Mouse (Mus musculus) left cerebral cortex, adult 2 months (tissue): ENCODE measurements around the gene Hic2. TPM values are rescaled to one million over a fixed set of nuclear protein-coding genes. Genes with fewer than 3 reads are reported as not detected.

ENCODE experiments used
- DNase-seq, 2 experiments: peaks; one replicate each; pipeline ENCODE4 v3.0.0; 2021 to 2022; ENCODE audit warnings: low spot score in 2 of 2, mixed read lengths in 1 of 2; ENCODE audit errors: extremely low spot score in 1 of 2
- H3K27ac ChIP-seq: fragments of 200-600 bp; 2 replicates; pipeline ENCODE4 v1.8.1; 2022
- H3K4me3 ChIP-seq: fragments of 200-600 bp; 2 replicates; pipeline ENCODE4 v1.8.1; 2022
- CTCF ChIP-seq: fragments of 200-600 bp; IDR thresholded peaks from 2 replicates; pipeline ENCODE4 v1.8.1; 2022; ENCODE audit warnings: antibody characterized with exemption, mild to moderate bottlenecking, moderate library complexity
- intact Hi-C: fragments of 180-260 bp; cut with DNase I; formaldehyde crosslinking; loops from one replicate; pipeline ENCODE4 v1.15.1; 2025
- total RNA-seq, 2 experiments: library from RNA; stranded (reverse); gene quantifications; 2 replicates each; pipeline ENCODE4 v1.2.3; 2021

Hic2 gene
- total RNA-seq, 2 experiments from 2014 or later = 5.3 to 6.0 TPM

DNA sequence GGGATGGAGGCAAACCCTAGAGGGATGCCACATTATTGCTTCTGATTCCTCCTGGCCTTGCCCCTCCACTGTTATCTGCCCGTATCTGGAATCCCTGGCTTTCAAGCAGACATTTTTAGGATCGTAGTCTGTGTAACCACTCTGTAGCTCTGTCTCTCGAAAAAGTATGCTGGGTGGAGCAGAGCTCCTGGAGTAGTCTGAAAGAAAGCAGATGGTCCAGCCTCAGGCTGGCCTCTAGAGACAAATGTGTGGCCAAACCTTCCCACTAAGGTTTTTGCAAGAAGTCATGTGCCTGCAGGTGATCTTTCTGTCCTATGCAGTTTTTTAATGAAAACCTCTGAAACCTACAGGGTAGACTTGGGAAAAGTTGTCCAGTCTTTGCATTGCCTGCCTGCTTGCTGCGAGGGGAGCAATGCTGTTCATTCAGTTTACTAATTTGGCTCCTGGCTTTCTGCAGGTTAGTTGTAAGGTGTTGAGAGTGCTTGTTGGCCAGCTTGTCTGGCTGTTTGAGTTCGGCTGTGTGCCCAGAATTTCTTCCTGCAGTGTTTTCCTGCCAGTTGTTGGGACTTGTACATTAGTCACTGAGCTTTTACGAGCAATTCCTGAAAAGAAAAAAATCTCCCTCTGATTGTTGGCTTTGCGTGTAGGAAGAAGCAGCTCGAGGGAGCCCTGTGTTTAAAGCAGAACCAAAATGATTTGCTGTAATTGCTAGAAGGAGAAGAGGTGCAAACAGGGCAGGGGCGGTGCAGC is 1.7 kb downstream of the Hic2 start:
- intact Hi-C loops = no loop called here
- Histone ChIP-seq H3K27ac (peak overlapping the region; percentile 19; the same call in 1 of the 2 replicates), H3K4me3 (peak overlapping the region; percentile 81)
- no peak for TF ChIP-seq CTCF
- DNase-seq = peak; percentile 31 to 43

DNA sequence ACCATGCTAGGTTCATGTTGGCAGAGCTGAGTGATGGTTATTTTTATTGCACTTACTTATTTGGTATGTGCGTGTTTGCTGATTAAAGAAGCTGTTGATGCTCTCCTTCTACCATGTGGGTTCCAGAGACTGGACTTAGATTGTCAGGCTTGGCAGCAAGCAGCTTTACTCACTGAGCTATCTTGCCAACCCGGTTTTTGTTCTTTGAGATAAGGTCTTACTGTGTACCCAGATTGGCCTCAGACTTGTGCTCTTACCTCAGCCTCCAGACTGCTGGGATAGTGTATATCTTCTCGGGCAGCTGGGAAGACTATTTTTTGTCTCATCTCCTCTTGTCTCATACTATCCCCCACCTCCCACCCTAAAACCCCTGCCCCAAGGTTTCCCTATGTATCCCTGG is 4.3 kb downstream of the Hic2 start:
- no peak for TF ChIP-seq CTCF
- DNase-seq = no peak
- intact Hi-C loops = no loop called here
- Histone ChIP-seq H3K4me3 (no peak overlapping the region), H3K27ac (no peak overlapping the region)

DNA sequence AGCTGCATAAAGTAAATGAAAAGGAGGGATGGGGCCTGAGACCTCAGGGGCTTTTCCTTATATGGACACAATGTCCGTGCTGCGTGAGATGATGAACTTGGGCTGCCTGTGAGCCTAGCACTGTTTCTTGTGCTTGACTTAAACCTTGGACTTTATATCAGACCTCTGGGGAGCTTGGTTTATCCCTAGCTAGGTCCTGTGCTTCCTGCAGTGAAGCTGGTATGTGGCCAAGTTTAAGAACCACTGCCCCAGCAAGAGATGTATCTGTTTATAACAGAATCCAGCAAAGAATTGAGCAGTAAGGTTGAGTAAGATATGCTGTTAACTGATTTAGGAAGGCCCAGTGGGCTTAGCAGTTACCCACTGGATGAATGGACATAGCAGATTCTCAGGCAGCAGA is 6.0 kb downstream of the Hic2 start:
- no peak overlapping the region for H3K27ac ChIP-seq
- DNase-seq = no peak
- intact Hi-C loops = no loop called here
- no peak overlapping the region for H3K4me3 ChIP-seq
- no peak for TF ChIP-seq CTCF

DNA sequence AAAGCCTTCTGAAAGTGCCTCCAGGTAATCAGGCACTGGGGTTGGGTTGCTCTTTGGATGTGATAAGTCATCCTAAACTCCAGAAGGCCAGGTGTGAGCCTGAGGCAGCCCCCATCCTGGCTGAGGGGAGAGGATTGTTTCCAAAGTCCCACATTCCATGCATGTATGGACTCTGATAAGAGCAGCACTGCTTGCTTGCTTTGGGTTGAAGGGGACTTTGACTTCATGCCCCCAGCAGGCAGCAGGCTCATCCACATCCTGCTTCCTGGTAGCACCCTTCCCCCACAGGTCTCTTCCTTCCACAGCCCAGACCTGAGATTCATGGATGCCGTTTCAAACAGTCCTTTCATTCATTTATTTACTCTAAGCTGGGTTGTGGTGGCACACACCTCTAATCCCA is 10.4 kb downstream of the Hic2 start:
- no peak overlapping the region for H3K4me3 ChIP-seq
- H3K27ac ChIP-seq = no peak overlapping the region
- intact Hi-C loops = no loop called here
- DNase-seq = no peak
- no peak for TF ChIP-seq CTCF

DNA sequence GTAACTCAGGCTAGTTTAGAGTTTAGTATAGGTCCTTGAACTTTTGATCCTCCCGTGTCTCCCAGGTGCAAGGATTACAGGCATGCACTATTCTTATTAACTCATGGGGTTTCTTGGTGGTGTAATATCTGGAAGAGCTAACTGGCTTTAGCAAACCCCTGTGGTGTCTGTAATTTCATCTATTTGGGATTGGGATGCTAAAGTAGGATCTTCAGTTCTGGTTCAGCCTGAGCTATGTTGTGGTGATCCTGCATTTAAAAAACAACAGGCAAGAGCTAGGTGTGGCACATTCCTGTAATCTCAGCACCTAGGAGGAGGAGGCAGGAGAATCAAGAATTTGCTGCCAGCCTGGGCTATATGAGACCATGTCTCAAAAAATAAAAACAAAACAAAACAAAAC is 11.6 kb downstream of the Hic2 start:
- intact Hi-C loops = no loop called here

DNA sequence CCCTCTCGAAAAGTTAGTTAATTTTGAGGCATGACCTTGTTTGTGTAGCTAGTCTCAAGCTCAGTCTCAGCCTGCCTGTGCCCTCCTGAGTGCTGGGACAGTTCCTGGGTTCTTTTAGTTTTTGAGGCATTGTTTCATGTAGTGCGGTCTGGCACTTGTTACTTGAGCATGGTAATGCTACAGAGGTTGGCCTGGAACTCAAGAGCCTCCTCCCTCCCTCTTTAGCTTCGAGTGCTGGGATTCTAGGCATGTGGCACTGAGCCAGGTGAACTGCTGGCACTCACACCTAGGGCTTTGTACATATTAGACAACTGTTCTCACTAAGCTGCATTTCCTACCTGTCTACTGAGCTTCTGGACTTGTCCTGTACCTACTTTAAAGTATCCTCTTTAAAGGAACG is 14.4 kb downstream of the Hic2 start:
- Histone ChIP-seq H3K4me3 (no peak overlapping the region), H3K27ac (no peak overlapping the region)
- DNase-seq = no peak
- no peak for TF ChIP-seq CTCF
- intact Hi-C loops = no loop called here

More for the DNA sequence above, 11.6 kb downstream of the Hic2 start:
- Histone ChIP-seq H3K4me3 (no peak overlapping the region), H3K27ac (no peak overlapping the region)
- no peak for DNase-seq
- no peak for TF ChIP-seq CTCF

DNA sequence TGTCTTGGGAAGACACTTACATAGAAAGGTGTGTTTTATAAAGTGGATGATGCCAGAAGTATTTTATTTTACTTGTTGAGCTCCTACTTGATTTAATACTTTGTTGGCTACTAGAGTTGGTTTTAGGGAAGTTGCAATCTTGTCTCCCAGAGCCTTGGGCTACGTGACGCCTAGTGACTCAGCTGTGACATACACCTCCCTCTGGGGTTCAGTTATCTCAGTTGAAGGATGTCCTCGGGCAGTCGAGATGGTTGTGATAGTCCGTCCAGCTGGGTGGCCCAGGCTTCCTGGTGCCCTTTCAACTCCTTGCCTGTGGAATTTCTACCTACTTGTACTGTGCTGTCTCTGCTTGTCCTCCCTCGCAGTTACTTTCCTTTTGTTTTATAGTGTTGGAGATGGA is 15.8 kb downstream of the Hic2 start:
- no peak for DNase-seq
- Histone ChIP-seq H3K4me3 (no peak overlapping the region), H3K27ac (no peak overlapping the region)
- intact Hi-C loops = no loop called here
- TF ChIP-seq CTCF = no peak

DNA sequence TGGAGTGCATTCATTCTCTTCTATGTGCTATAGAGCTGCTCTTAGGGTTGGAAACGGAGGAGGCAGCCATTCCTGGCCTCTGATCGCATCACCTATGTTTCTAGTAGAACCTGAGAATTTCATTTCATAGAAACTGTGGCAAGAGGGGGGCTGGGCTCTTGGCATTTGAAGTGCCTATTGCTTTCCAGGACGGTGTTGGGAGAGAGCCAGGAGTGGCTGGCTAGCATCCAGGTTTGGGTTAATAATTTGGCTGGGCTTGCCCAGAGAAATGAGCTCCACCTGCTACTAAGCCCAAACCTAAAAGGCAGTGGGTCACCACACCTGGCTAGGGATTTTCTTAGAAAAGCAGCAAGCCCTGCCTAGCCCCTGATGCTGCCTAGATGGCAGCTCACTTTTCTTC is 18.2 kb downstream of the Hic2 start:
- no peak for TF ChIP-seq CTCF
- DNase-seq = no peak
- Histone ChIP-seq H3K27ac (no peak overlapping the region), H3K4me3 (no peak overlapping the region)
- intact Hi-C loops = no loop called here

DNA sequence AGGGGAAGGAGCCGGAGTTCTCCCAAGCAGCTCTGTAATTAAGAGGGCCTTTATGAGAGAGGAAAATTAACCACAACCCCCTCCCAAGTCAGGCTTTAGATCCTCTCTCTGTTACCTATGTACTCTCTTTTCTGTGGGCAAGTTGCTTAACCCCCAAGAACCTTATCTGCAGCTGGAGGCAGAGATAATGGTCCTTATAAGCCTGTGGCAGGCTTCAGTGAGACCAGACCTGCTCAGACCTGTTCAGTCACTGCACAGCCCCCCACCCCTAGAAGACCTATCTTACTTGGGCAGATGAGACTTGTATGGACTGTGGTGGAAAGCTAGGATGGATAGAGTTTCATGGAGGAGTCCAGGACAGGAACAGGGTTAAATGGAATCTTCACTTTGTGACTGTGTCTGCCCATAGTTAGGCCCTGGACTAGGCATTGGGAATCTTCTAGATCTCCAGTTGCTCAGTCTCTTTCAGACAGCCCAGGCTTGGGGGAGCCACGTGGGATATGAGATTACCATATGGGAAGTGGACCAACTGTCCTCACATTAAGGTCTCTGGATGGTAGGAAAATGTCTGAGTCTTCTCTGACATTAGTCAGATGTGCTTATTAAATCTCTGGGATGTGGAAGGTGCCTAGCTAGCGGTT is 18.8 kb downstream of the Hic2 start:
- no peak for TF ChIP-seq CTCF
- DNase-seq = no peak
- Histone ChIP-seq H3K4me3 (no peak overlapping the region), H3K27ac (no peak overlapping the region)
- intact Hi-C loops = no loop called here

DNA sequence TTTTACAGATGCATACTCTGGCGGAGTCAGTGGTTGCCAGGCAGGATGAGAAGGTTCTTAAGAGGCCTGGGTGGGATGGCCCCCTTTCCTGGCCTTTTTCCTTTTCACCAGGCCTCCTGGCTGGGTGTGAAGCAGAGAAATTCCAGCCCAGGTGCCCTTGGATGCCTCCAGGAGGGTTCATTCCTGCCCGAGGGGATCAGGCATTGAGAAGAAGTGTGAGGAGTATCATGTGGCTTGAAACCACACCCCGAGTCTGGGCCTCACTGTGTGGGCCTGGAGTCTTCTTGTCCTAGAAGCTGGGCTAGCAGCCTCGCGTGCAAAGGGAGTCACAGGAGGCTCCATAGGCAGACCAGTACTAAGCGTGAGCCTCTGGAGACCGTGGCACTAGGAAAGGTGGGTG is 19.5 kb downstream of the Hic2 start:
- H3K27ac ChIP-seq = no peak overlapping the region
- intact Hi-C loops = no loop called here
- no peak overlapping the region for H3K4me3 ChIP-seq
- no peak for TF ChIP-seq CTCF
- no peak for DNase-seq

DNA sequence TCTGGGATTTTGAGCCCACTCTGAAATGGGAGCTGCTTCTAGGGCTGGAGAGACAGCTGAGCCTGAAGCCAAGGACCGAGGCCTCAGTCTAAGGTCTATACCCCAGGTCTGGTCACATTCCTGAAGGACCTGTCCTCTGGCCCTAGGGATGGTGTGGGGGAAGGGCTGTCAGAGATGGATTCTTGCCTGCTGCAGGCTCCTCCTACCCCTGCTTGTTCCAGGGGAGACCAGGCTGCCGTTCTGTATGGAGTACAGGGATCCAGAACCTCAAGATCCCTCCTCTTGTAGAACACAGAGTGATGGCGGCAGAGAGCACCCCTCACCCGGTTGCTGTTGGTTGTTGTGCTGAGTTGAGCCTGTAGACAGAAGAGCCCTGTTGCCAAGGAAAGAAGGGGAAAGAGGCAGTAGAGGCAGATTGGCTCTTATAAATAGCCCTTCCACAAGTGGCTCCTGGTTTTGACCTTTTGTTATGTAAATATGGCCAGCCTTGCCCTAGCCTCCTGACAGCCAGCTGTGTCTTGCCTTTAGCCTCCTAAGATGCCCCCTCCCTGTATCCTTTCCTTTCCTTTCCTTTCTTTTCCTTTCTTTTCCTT is 20.7 kb downstream of the Hic2 start:
- no peak for TF ChIP-seq CTCF
- no peak for DNase-seq
- Histone ChIP-seq H3K27ac (no peak overlapping the region), H3K4me3 (no peak overlapping the region)
- intact Hi-C loops = no loop called here

DNA sequence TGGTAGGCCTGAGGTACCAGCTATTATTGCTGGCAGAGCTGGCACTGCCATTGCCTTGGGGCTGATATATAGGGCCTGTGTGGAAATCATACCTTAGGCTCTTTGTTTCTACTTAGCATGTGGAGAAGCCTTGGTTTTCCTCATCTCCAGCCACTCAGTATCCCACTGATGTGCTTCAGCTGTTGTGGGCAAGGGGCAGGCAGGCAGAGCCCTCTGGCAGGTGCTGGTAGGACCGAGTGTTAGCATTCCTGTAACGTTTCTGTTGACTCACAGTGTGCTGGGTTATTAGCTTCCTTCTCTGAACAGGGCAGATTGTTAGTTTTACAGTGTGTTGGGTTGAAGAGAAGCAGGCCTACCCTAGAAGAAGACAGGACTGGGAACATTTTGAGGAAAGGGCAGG is 21.9 kb downstream of the Hic2 start:
- TF ChIP-seq CTCF = no peak
- Histone ChIP-seq H3K27ac (no peak overlapping the region), H3K4me3 (no peak overlapping the region)
- intact Hi-C loops = no loop called here
- no peak for DNase-seq
